Comparison of ENCODE assay signal across 8 mouse cellular contexts in the genomic region with DNA sequence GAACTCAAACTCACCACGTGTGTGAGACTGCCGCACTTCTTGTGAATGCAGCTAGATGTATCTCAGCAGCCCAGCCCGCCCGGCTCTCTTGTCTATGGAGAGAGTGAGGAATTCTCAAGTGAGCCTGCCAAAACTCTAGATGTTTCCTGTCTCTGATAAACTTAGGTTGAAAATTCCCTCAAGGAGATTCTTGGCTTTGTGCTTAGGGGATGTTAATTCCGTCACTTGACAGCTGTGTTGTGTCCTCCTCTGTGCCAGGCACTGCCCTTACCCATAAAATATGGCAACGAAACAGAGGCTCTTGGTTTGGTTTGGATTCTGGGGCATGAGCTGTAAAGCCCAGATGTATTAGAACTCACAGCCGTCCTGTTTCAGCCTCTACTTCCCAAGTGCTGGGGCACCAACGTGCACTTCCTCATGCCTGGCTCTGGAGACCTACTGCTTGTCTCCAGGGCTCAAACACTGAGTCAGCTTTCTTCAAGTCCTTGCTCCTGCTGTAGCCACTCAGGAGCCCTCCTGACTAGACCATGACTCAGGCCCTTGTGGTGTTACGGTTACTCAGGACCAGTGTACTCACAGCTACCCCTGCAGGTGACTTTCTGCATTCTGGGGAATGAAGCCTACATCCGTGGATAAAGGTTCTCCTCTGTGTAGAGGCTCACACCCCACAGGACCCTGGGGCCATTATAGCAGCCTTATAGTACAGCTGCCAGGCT. TPM values are rescaled to one million over a fixed set of nuclear protein-coding genes. Genes with fewer than 3 reads are reported as not detected.
DNase-seq lines count a peak whose midpoint lies in the region; ATAC-seq and TF ChIP-seq lines count a peak whose summit lies in the region.

No protein-coding gene starts in this region.

- TF ChIP-seq EP300 in ES-Bruce4 (IDR thresholded peaks at IDR 0.05; ENCODE audit: insufficient read depth, low read depth, low read length): 0 out of 2 replicates have a peak, but pooled peaks have one; percentile 34

- H3K4me3 ChIP-seq in ES-Bruce4 (ENCODE audit: low read depth, low read length): no peak overlapping the region
- no peak overlapping the region for H3K4me3 ChIP-seq in lung, adult 2 months (replicated peaks; ENCODE audit: extremely low read depth, low read depth, low read length)
- H3K4me3 ChIP-seq in midbrain, embryonic 15.5 days: no peak overlapping the region

- H3K27ac ChIP-seq in ES-Bruce4 (ENCODE audit: insufficient read depth, low read length): no peak overlapping the region
- no peak overlapping the region for H3K27ac ChIP-seq in midbrain, embryonic 15.5 days

- DNase-seq in frontal cortex, postnatal 14 days (ENCODE audit: low spot score in 2 of 2): no peak
- DNase-seq in lung, adult 2 months: peak; percentile 50
- DNase-seq in testis, postnatal 10 days (ENCODE audit: low spot score): no peak
- no peak for DNase-seq in left cerebral cortex, postnatal 10 days (ENCODE audit: extremely low spot score in 1 of 2, low spot score in 2 of 2)

- WGBS in lung, adult 2 months: 33% methylated on average over 10 of the region's 10 CpGs
- 83% methylated on average over 10 of the region's 10 CpGs for WGBS in midbrain, embryonic 15.5 days

- intact Hi-C loops in left cerebral cortex, postnatal 10 days (cut with DNase I): no loop called here

- TF ChIP-seq CTCF in ES-Bruce4 (IDR thresholded peaks at IDR 0.05; ENCODE audit: low read depth, low read length): peak; percentile 25
- peak; percentile 46; the same call in 1 of the 2 replicates for TF ChIP-seq CTCF in lung, adult 2 months (IDR thresholded peaks at IDR 0.05; ENCODE audit: insufficient read depth, low read length)

- H3K9me3 ChIP-seq in ES-Bruce4 (replicated peaks; ENCODE audit: control insufficient read depth, insufficient read depth, low read length, poor library complexity, severe bottlenecking): peaks cover 18% of the 10 kb centered on the region
- H3K9me3 ChIP-seq in midbrain, embryonic 15.5 days: no peaks in the 10 kb centered on the region

- H3K4me2 ChIP-seq in midbrain, embryonic 15.5 days: no peak overlapping the region

- no peak overlapping the region for H3K9ac ChIP-seq in ES-Bruce4 (ENCODE audit: low read depth, poor library complexity, severe bottlenecking)
- H3K9ac ChIP-seq in midbrain, embryonic 15.5 days: no peak overlapping the region

- no peak for TF ChIP-seq POLR2A in ES-Bruce4 (IDR thresholded peaks at IDR 0.05; ENCODE audit: insufficient read depth, low read length)
- no peak for TF ChIP-seq POLR2A in lung, adult 2 months (IDR thresholded peaks at IDR 0.05; ENCODE audit: borderline replicate concordance, extremely low read depth, low read depth, low read length)

- peaks cover 2% of the 10 kb centered on the region for H3K4me1 ChIP-seq in ES-Bruce4 (ENCODE audit: control insufficient read depth, insufficient read depth, low read length)
- H3K4me1 ChIP-seq in lung, adult 2 months (ENCODE audit: control insufficient read depth, insufficient read depth, low read length): peaks cover 5% of the 10 kb centered on the region; the same call in 1 of the 2 replicates
- peaks cover 13% of the 10 kb centered on the region for H3K4me1 ChIP-seq in midbrain, embryonic 15.5 days

- ATAC-seq in frontal cortex, adult (ENCODE audit: low TSS enrichment): peak; percentile 38
- ATAC-seq in granulocyte monocyte progenitor cell, adult 5-6 weeks (replicated peaks; ENCODE audit: poor library complexity, severe bottlenecking): peak; percentile 90
- ATAC-seq in midbrain, embryonic 15.5 days (replicated peaks): no peak

- H3K27me3 ChIP-seq in ES-Bruce4 (ENCODE audit: control insufficient read depth, insufficient read depth, low read length, poor library complexity, severe bottlenecking): no peaks in the 10 kb centered on the region
- no peaks in the 10 kb centered on the region for H3K27me3 ChIP-seq in midbrain, embryonic 15.5 days (replicated peaks)

- H3K36me3 ChIP-seq in ES-Bruce4 (ENCODE audit: control insufficient read depth, insufficient read depth, low read length, poor library complexity, severe bottlenecking): 0 out of 2 replicates have a peak, but pooled peaks cover 2% of the 10 kb centered on the region
- peaks cover 2% of the 10 kb centered on the region; the same call in 1 of the 2 replicates for H3K36me3 ChIP-seq in midbrain, embryonic 15.5 days (replicated peaks)

RNA-seq across cellular contexts. Expression of a gene that starts 15.1 kb away (rescaled TPM):
- 1.1 and 2.0 TPM in 2 replicates for polyA plus RNA-seq in ES-Bruce4 (2011; ENCODE audit: insufficient read depth, insufficient read length, low read depth, missing spikeins)
- total RNA-seq in granulocyte monocyte progenitor cell, adult 5-6 weeks (2014; fragmentation: Nextera tagmentation): not detected in 2 replicates
- not detected in 2 replicates for total RNA-seq in granulocyte monocyte progenitor cell, adult 5-6 weeks (2017)
- 0.95 and 1.1 TPM in 2 replicates for polyA plus RNA-seq in lung, adult 2 months (2012; rRNA removed)
- polyA plus RNA-seq in midbrain, embryonic 15.5 days (2015; fragmentation: Nextera tagmentation; extraction: Ambion mirVana): 10.3 and 12.6 TPM in 2 replicates
- total RNA-seq in left cerebral cortex, postnatal 10 days (2021): 1 to 10 TPM; 4.2 to 5.0 TPM

RNA-seq across cellular contexts. Expression of a gene that starts 25.8 kb away (rescaled TPM):
- polyA plus RNA-seq in ES-Bruce4 (2011; ENCODE audit: insufficient read depth, insufficient read length, low read depth, missing spikeins): not detected in 2 replicates
- total RNA-seq in granulocyte monocyte progenitor cell, adult 5-6 weeks (2014; fragmentation: Nextera tagmentation): not detected in 2 replicates
- not detected in 2 replicates for total RNA-seq in granulocyte monocyte progenitor cell, adult 5-6 weeks (2017)
- not detected in 2 replicates for polyA plus RNA-seq in lung, adult 2 months (2012; rRNA removed)
- not detected in 2 replicates for polyA plus RNA-seq in midbrain, embryonic 15.5 days (2015; fragmentation: Nextera tagmentation; extraction: Ambion mirVana)
- not detected for total RNA-seq in left cerebral cortex, postnatal 10 days (2021)

RNA-seq across cellular contexts. Expression of a gene that starts 25.8 kb away (rescaled TPM):
- polyA plus RNA-seq in ES-Bruce4 (2011; ENCODE audit: insufficient read depth, insufficient read length, low read depth, missing spikeins): 46.4 and 52.8 TPM in 2 replicates
- 1.2 TPM in 1 of 2 replicates, not detected in the other for total RNA-seq in granulocyte monocyte progenitor cell, adult 5-6 weeks (2014; fragmentation: Nextera tagmentation)
- 1.6 and 2.9 TPM in 2 replicates for total RNA-seq in granulocyte monocyte progenitor cell, adult 5-6 weeks (2017)
- 95.5 and 102 TPM in 2 replicates for polyA plus RNA-seq in lung, adult 2 months (2012; rRNA removed)
- polyA plus RNA-seq in midbrain, embryonic 15.5 days (2015; fragmentation: Nextera tagmentation; extraction: Ambion mirVana): 157 and 158 TPM in 2 replicates
- 100 to 1,000 TPM; 384 to 392 TPM for total RNA-seq in left cerebral cortex, postnatal 10 days (2021)
